Mouse (Mus musculus) frontal cortex, adult (tissue): ENCODE data around the gene Olfr1443.
"Not testable (repeated sequence)": the region's sequence is repeated elsewhere in the genome, so short reads cannot be mapped to it uniquely, and the experiment has no call there.

Experiments used
- ATAC-seq: cut with Nextera tagmentation; 2 replicates; pipeline ENCODE4 v1.9.2; 2017; ENCODE audit warnings: mild to moderate bottlenecking, moderate library complexity, mixed read lengths; ENCODE audit not compliant: low TSS enrichment

The Olfr1443 gene

GRCm38 (mm10) chr19:12677812-12678211 is at the start of gene Olfr1443:
Gene Olfr1443 (plus strand): TSS chr19:12678112.
- no peak for ATAC-seq

DNA sequence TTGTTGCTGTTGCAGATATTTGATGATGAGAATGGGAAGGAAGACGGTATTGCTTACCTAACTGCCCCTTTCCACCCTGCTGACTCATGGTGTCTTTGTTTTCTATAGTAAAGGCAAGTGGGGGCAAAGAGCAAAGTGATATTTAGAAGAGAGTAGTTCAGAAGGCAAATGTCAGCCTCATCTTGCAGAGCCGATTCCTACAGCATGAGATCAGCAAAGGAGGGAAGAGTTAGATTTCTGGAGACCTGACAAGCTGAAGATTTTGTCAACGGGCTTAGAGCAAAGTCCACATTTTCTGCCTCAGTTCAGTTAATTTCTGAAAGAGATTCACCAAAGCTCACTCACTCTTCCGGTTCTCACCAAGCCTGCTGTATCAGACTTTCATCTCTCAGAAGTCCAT is 44.7 kb upstream of the Olfr1443 start, which contains the start of gene Glyat:
Gene Glyat, plus strand, starts transcription at position 133 of the 400 bp plus-strand sequence.
- no peak for ATAC-seq

GRCm38 (mm10) chr19:12634259-12634658 is 43.7 kb upstream of the Olfr1443 start:
- ATAC-seq = no peak

DNA sequence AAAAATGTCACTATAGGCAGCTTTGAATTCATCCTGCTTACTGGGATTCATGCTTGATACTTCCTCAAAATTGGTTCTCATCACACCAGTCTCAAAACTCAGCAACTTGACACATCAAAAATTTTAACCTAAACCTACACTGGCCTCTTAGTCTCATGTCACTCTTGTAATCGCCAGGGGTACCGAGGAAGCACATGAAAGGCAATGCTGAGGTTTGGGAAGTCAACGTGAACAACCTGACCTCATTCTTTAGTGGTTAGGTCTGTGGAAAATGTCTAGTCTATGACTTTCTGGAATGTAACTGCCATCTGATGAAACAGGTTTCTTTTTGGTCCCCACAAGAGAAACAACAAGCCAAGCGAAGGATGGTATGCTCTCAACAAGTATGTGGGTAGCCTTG is 42.9 kb upstream of the Olfr1443 start:
- ATAC-seq = no peak

GRCm38 (mm10) chr19:12636863-12637262 is 41.0 kb upstream of the Olfr1443 start:
- no peak for ATAC-seq

DNA sequence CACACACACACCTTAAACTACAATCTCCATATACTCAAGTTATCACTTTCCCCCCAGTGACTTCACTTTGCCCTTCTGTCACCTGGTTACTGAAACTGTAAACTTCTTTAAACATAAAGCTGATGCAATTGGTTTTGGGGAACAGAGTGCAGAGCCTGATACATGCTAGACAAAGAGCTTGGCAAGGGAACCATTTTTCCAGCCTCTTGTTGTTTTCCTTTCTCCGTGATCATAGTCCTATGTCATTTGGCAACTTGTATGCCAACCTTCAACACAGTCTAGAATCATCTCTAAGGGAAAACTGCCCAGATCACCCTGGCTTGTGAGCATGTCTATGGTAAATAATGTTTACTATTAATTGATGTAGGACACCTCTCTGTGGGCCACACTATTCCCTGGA is 39.9 kb upstream of the Olfr1443 start:
- no peak for ATAC-seq

DNA sequence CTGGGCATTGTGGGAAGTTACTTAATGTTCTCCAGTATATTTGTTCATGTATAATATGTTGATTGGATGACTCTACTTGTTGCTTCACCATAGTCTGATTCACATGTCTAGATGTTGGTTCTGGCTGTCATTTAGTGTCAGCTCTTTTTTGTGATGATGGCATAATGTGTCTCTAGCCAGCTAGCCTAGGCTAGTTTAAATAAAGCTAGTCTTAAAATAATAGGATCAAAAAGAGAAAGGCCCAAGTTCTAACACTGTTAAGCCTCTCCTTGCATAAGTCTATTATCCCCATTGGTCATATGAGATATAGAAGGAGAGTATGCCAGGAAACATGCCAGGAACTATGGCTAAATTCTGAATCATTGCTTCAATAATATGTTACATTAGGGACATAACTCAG is 28.4 kb upstream of the Olfr1443 start:
- ATAC-seq = no peak

- ATAC-seq = no peak
Measured at GRCm38 (mm10) chr19:12666156-12666555, 11.8 kb upstream of the Olfr1443 start.

DNA sequence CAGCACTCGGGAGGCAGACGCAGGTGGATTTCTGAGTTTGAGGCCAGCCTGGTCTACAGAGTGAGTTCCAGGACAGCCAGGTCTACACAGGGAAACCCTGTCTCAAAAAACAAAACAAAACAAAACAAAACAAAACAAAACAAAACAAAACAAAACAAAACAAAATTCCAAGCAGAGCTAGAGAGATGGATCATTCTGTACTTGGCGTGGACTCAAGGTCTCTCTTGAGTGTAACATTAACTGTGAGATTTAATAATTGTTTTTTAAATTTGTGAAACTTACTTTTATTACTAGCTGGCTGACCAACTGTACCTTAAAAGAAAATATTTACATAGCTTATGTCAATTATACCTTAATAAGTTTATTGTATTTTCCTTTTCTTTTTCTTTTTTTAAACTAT is 9.3 kb upstream of the Olfr1443 start:
- ATAC-seq = not testable (repeated sequence)

- ATAC-seq = no peak
Measured at GRCm38 (mm10) chr19:12670139-12670538, 7.8 kb upstream of the Olfr1443 start, which contains the start of gene Olfr1442. Gene Olfr1442 (plus strand): TSS chr19:12670439.

DNA sequence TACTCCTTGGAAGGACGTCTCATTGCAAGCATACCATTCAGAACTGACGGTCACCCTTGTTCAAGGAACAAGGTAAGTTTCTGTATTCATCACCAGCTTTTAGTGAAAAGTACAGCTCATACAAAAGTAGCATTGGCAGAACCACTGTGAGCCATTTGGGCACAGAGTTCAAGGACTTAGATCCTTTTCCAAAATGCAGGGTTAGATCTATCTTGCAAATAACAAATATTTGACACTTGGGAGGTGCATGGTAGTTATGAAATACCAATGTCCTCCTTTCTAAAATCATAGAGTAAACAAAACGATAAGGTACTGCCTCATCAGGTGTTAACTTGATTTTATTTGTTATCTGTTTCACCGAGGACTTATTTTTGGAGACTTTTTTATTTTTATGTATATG is 6.9 kb upstream of the Olfr1443 start:
- ATAC-seq = no peak

DNA sequence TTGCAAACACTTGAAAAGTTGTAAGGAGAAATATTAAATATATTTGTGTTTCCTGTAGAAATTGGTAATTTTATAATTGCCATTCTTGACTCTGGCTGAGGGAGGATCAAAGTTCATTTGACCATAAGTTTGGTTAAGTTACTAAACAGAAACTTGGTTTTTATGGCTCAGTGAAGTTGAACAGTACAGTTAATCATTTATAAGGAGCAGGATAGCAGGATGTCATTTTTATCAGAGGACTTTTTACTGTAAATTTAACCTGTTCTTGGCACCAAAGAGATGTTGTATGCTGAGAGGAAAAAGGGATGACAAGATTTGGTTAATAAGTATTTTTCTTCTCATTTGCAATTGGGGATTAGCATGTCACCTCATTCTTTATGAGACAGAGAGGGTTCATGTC is 6.7 kb downstream of the Olfr1443 start:
- ATAC-seq = no peak

DNA sequence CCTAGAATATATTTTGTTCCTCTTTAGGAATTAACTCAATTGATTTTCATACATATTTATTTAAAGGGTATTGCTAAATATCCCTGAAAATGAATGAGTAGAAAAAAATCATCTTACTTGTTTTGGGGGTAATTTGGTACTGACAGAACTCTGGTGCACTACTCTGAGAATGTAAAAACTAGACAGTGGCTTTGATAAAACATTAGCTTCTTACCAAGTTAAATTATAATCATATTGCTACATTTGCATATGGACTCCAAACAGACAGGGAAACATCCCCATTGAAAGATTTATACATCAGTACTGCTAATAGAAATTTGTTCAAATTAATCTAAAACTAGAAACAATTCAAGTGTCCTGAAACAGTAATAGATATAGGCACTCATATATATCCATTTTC is 7.3 kb downstream of the Olfr1443 start:
- no peak for ATAC-seq

GRCm38 (mm10) chr19:12695590-12695989 is 17.7 kb downstream of the Olfr1443 start, which contains the start of gene Keg1:
Gene Keg1 (plus strand): TSS chr19:12695786.
- ATAC-seq = no peak

DNA sequence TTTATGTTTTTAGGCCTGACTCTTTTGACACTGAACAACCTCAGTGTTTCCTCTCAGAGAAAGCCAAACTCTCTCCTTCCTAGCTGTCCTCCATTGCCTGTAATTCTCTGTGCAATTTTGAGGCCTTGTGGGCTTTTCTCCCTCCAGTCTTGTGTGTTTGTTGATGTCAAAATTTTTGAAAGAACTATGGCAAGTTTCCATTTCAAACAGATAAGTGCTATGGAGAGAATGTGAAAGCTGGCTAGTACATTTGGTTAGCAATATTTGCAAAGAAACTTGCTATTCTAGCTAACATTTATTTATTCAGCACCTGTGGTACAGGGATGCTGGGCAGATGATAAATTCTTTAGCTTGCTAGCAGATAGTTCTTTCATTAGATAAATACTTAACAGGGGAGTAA is 18.3 kb downstream of the Olfr1443 start:
- no peak for ATAC-seq

DNA sequence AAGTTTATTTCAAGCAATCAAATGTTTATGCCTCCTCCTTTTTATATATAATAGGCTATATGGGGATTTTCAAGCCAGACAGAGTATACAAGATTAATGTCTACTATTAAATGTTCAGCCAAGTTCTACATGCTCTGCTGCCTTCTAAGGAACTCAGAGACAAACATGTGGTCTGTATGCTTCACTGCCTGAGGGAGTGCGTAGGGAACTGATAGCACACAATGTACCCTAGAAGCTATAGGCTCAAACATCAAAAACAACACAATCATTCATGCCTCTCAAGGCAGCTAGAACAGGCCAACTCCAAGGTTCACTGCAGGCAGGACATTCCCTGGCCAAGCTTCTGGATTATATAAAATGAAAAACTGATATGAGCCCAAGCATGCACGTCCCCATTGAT is 30.5 kb downstream of the Olfr1443 start:
- no peak for ATAC-seq

DNA sequence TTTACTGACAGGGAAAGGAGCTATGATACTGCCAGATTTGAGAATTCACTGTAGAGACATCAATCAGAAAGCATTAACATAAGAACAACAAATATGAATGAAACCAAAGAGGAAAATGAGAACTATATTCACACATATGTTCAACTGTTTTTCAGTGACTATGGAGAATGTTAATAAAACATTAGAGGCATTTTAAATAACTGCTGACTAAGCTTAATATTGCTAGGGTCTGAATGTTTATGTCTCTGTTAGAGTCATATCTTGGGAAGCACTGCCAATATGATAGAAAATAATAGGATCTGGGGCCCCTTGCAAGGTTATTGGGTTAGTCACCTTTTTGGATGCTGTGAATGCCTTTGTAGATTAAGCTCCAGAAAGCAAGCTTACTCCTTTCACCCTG is 31.1 kb downstream of the Olfr1443 start:
- ATAC-seq = no peak

GRCm38 (mm10) chr19:12719189-12719588 is 41.3 kb downstream of the Olfr1443 start:
- no peak for ATAC-seq

- no peak for ATAC-seq
Measured at GRCm38 (mm10) chr19:12720463-12720862, 42.6 kb downstream of the Olfr1443 start.

DNA sequence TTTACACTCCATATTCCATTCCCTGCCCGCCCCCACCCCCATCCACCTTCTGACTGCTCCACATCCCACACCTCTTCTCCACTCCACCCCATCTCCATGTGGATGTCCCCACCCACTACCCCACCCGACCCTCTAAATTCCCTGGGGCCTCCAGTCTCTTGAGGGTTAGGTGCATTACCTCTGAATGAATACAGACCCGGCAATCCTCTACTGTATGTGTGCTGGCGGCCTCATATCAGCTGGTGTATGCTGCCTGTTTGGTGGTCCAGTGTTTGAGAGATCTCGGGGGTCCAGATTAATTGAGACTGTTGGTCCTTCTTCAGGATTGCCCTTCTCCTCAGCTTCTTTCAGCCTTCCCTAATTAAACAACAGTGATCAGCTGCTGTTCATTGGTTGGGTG is 43.0 kb downstream of the Olfr1443 start:
- not testable (repeated sequence) for ATAC-seq

DNA sequence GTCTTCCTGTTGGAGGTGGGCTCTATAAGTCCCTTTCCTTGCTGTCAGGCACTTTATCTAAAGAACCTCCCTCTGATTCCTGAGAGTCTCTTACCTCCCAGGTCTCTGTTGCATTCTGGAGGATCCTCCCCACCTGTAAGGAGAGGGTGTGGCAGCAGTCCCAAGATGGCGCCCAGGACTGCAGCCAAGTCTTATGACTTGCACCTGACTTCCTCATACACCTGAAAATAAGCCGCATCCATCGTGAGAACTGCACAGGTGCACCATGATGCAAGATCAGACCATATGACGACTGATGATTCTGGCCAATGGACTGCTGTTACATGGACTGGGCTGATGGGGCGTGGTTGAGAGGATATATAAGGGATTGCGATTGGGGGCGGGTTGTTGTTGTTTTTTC is 43.7 kb downstream of the Olfr1443 start:
- not testable (repeated sequence) for ATAC-seq

GRCm38 (mm10) chr19:12722308-12722707 is 44.4 kb downstream of the Olfr1443 start:
- ATAC-seq = no peak

- no peak for ATAC-seq
Measured at GRCm38 (mm10) chr19:12725851-12726250, 47.9 kb downstream of the Olfr1443 start.

- no peak for ATAC-seq
Measured at GRCm38 (mm10) chr19:12731036-12731435, 53.1 kb downstream of the Olfr1443 start.

DNA sequence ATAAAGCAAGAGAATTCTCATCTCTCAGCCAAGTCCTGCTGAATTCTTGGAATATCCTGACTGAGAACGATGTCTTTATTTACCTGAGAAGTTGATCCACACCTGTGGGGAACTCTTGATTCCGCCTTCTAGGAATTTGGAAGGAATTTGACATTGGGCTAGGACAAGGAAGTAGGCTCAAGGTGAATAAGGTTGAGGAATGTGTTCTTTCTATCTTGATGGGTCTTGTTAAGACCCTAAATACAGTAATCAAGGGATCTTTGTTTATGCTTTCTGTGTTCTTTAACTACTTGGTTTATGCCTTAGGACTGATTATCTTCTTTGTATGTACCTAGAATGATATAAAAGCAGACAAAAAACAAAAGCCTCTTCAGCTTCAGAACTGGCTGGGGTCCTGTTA is 54.0 kb downstream of the Olfr1443 start:
- ATAC-seq = no peak
